Mouse (Mus musculus) ES-Bruce4 (cell line): ENCODE results near the gene Ube2a.

Source experiments
- CTCF ChIP-seq: IDR thresholded peaks from one replicate; pipeline ENCODE4 v1.8.1; 2011; ENCODE audit warnings: low read depth, low read length
- EP300 ChIP-seq: IDR thresholded peaks from 2 replicates; pipeline ENCODE4 v1.6.1; 2011; ENCODE audit warnings: low read depth, low read length; ENCODE audit not compliant: insufficient read depth
- POLR2A ChIP-seq: IDR thresholded peaks from one replicate; pipeline ENCODE4 v1.8.1; 2011; ENCODE audit warnings: low read length; ENCODE audit not compliant: insufficient read depth

- TF ChIP-seq POLR2A (no peak), CTCF (no peak), EP300 (no peak)
Observed at GRCm38 (mm10) chrX:36852631-36853030, 21.1 kb upstream of the Ube2a start.
